ENCODE assay signal across 20 mouse cellular contexts in the genomic region with DNA sequence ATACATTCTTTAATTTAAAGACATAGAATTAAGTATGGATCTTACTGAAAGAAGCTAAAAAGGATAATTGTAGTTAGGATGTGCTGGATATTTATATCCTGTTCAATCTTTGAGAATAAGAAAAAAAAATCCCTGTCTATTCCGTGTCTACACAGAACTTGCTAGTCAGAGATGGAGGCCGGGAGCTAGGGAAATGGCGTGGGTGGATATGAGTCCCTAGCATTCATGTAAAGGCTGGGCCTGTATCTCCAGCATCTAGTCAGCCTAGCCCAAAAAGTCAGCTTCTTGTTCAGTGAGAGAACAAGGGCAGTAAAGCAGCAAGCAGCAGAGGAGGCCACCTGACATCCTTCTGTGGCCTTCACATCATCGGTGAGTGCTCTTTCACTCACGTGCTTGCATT.
"Had no signal": no experiment of that assay in that cellular context is flagged by ENCODE, and none has a peak within 500 bp of the region (broad histone marks: within the 10 kb centered on the region; RNA-seq: fewer than 3 reads in every experiment).

No protein-coding gene starts in this region.

- H3K36me3 ChIP-seq: limb, embryonic 12.5 days; limb, embryonic 15.5 days; midbrain, embryonic 12.5 days; midbrain, embryonic 15.5 days; neural tube, embryonic 12.5 days; neural tube, embryonic 15.5 days; stomach, embryonic 15.5 days had no signal

- H3K4me3 ChIP-seq: limb, embryonic 12.5 days; limb, embryonic 15.5 days; midbrain, embryonic 12.5 days; midbrain, embryonic 15.5 days; neural tube, embryonic 12.5 days; neural tube, embryonic 15.5 days; stomach, embryonic 15.5 days had no signal

- H3K4me1 ChIP-seq: midbrain, embryonic 12.5 days; midbrain, embryonic 15.5 days; neural tube, embryonic 12.5 days; neural tube, embryonic 15.5 days; stomach, embryonic 15.5 days had no signal

- H3K27me3 ChIP-seq: limb, embryonic 12.5 days; limb, embryonic 15.5 days; midbrain, embryonic 12.5 days; midbrain, embryonic 15.5 days; neural tube, embryonic 12.5 days; neural tube, embryonic 15.5 days; stomach, embryonic 15.5 days had no signal

- H3K9me3 ChIP-seq: limb, embryonic 12.5 days; limb, embryonic 15.5 days; midbrain, embryonic 12.5 days; midbrain, embryonic 15.5 days; neural tube, embryonic 12.5 days; neural tube, embryonic 15.5 days; stomach, embryonic 15.5 days had no signal

- H3K9ac ChIP-seq: limb, embryonic 12.5 days; limb, embryonic 15.5 days; liver, embryonic 14.5 days; liver, postnatal 0 days; lung, embryonic 14.5 days; midbrain, embryonic 12.5 days; midbrain, embryonic 15.5 days; neural tube, embryonic 12.5 days; neural tube, embryonic 15.5 days; stomach, embryonic 15.5 days had no signal

- H3K27ac ChIP-seq: limb, embryonic 12.5 days; limb, embryonic 15.5 days; liver, embryonic 14.5 days; macrophage; midbrain, embryonic 12.5 days; midbrain, embryonic 15.5 days; neural tube, embryonic 12.5 days; neural tube, embryonic 15.5 days; stomach, embryonic 15.5 days had no signal

- DNase-seq: kidney, postnatal 14 days; kidney, postnatal 4 days; left cerebral cortex, postnatal 4 days; liver, postnatal 0 days; lung, embryonic 14.5 days; right cerebral cortex, adult 18-20 months; right cerebral cortex, postnatal 14 days; right cerebral cortex, postnatal 4 days; thymus, postnatal 25 days had no signal

- ATAC-seq: liver, postnatal 0 days; lung, postnatal 0 days; midbrain, embryonic 15.5 days had no signal

- H3K4me2 ChIP-seq: limb, embryonic 12.5 days; limb, embryonic 15.5 days; liver, embryonic 11.5 days; lung, embryonic 14.5 days; midbrain, embryonic 12.5 days; midbrain, embryonic 15.5 days; neural tube, embryonic 12.5 days; neural tube, embryonic 15.5 days; stomach, embryonic 15.5 days had no signal
